Mouse (Mus musculus) gastrocnemius, postnatal 36 days (tissue): Measurements from ENCODE around the gene Fcmr. TPM values are rescaled to one million over a fixed set of nuclear protein-coding genes. Genes with fewer than 3 reads are reported as not detected.

Experiments
- DNase-seq, 2 experiments: peaks; one replicate each; pipeline ENCODE4 v3.0.0; 2022
- intact Hi-C: fragments of 180-260 bp; cut with DNase I; formaldehyde crosslinking; loops from one replicate; pipeline ENCODE4 v1.15.1; 2025
- long read RNA-seq, 2 experiments: library from polyadenylated mRNA; stranded (forward); transcript quantifications; one replicate each; pipeline ENCODE4 v2.0.0; 2021
- total RNA-seq, 2 experiments: library from RNA; stranded (reverse); gene quantifications; 2 replicates each; pipeline ENCODE4 v1.2.3; 2021

Gene Fcmr
- not detected for total RNA-seq
- long read RNA-seq, experiment 1: 0 reads
- long read RNA-seq, experiment 2: 0 reads

GRCm38 (mm10) chr1:130865541-130866221 is at the start of gene Fcmr:
Gene Fcmr (plus strand): TSS chr1:130865669.
- intact Hi-C loops: no loop called here
- no peak for DNase-seq

- intact Hi-C loops: no loop called here
- no peak for DNase-seq
Measured at GRCm38 (mm10) chr1:130819737-130820136, 45.7 kb upstream of the Fcmr start.

GRCm38 (mm10) chr1:130820316-130821148 is 44.9 kb upstream of the Fcmr start:
- no peak for DNase-seq

GRCm38 (mm10) chr1:130821149-130821471 is 44.4 kb upstream of the Fcmr start:
- intact Hi-C loops: no loop called here
- no peak for DNase-seq

More at GRCm38 (mm10) chr1:130820316-130821148, 44.9 kb upstream of the Fcmr start:
- intact Hi-C loops: no loop called here

GRCm38 (mm10) chr1:130821911-130822625 is 43.4 kb upstream of the Fcmr start:
- no peak for DNase-seq
- intact Hi-C loops: no loop called here

GRCm38 (mm10) chr1:130826448-130826847 is 39.0 kb upstream of the Fcmr start, which contains the start of gene Pigr:
Gene Pigr (plus strand): TSS chr1:130826684.
- no peak for DNase-seq
- intact Hi-C loops: no loop called here

GRCm38 (mm10) chr1:130828656-130829055 is 36.8 kb upstream of the Fcmr start:
- intact Hi-C loops: no loop called here
- no peak for DNase-seq

GRCm38 (mm10) chr1:130829906-130830830 is 35.3 kb upstream of the Fcmr start:
- intact Hi-C loops: no loop called here
- no peak for DNase-seq

- no peak for DNase-seq
- intact Hi-C loops: no loop called here
Measured at GRCm38 (mm10) chr1:130832230-130833149, 33.0 kb upstream of the Fcmr start.

- no peak for DNase-seq
- intact Hi-C loops: no loop called here
Measured at GRCm38 (mm10) chr1:130835161-130835936, 30.1 kb upstream of the Fcmr start.

GRCm38 (mm10) chr1:130838288-130838687 is 27.2 kb upstream of the Fcmr start:
- DNase-seq: no peak
- intact Hi-C loops: no loop called here

GRCm38 (mm10) chr1:130840599-130841379 is 24.7 kb upstream of the Fcmr start:
- intact Hi-C loops: no loop called here
- no peak for DNase-seq

GRCm38 (mm10) chr1:130841621-130842020 is 23.8 kb upstream of the Fcmr start:
- DNase-seq: no peak
- intact Hi-C loops: no loop called here

GRCm38 (mm10) chr1:130844516-130844915 is 21.0 kb upstream of the Fcmr start:
- intact Hi-C loops: no loop called here
- DNase-seq: no peak

GRCm38 (mm10) chr1:130849530-130850214 is 15.8 kb upstream of the Fcmr start:
- intact Hi-C loops: no loop called here
- DNase-seq: no peak

- DNase-seq: no peak
- intact Hi-C loops: no loop called here
Measured at GRCm38 (mm10) chr1:130850405-130850804, 15.1 kb upstream of the Fcmr start.

- intact Hi-C loops: no loop called here
- DNase-seq: no peak
Measured at GRCm38 (mm10) chr1:130854819-130855218, 10.7 kb upstream of the Fcmr start.
